Mouse (Mus musculus) neural tube, embryonic 11.5 days (tissue): ENCODE results near the gene Inha. TPM values are rescaled to one million over a fixed set of nuclear protein-coding genes. Genes with fewer than 3 reads are reported as not detected.
A peak's percentile ranks its signal among the peaks of the same experiment; 100 is the strongest.

Experiments used
- ATAC-seq: fragments of 200-750 bp; cut with Nextera tagmentation; 2 replicates; pipeline ENCODE4 v1.8.0; 2017; ENCODE audit warnings: moderate number of reproducible peaks, mild to moderate bottlenecking, moderate TSS enrichment, moderate library complexity; ENCODE audit not compliant: insufficient read depth, low FRiP score, low TSS enrichment
- DNase-seq: peaks from one replicate; pipeline ENCODE4 v3.0.0-alpha.2; 2015; ENCODE audit warnings: low spot score
- H3K27ac ChIP-seq: fragments of 300-500 bp; sonication (generic); 2 replicates; pipeline ENCODE4 v1.5.1; 2014; ENCODE audit warnings: low read depth, mild to moderate bottlenecking, low read length
- H3K27me3 ChIP-seq: fragments of 300-500 bp; sonication (generic); 2 replicates; pipeline ENCODE4 v1.6.1; 2014; ENCODE audit warnings: mild to moderate bottlenecking, low read length, mixed read lengths; ENCODE audit not compliant: control insufficient read depth, insufficient read depth
- H3K36me3 ChIP-seq: fragments of 300-500 bp; sonication (generic); 2 replicates; pipeline ENCODE4 v1.6.1; 2014; ENCODE audit warnings: mild to moderate bottlenecking, low read length, moderate library complexity, mixed read lengths; ENCODE audit not compliant: control insufficient read depth, insufficient read depth
- H3K4me1 ChIP-seq: fragments of 300-500 bp; sonication (generic); 2 replicates; pipeline ENCODE4 v1.6.1; 2014; ENCODE audit warnings: low read length, mixed read lengths; ENCODE audit not compliant: control insufficient read depth, insufficient read depth
- H3K4me2 ChIP-seq: fragments of 300-500 bp; sonication (generic); 2 replicates; pipeline ENCODE4 v1.6.1; 2014; ENCODE audit warnings: low read depth, mild to moderate bottlenecking, moderate library complexity
- H3K4me3 ChIP-seq: fragments of 300-500 bp; sonication (generic); 2 replicates; pipeline ENCODE4 v1.5.1; 2014; ENCODE audit warnings: low read depth, low read length
- H3K9ac ChIP-seq: fragments of 300-500 bp; sonication (generic); 2 replicates; pipeline ENCODE4 v1.6.1; 2014; ENCODE audit warnings: mild to moderate bottlenecking, low read length
- H3K9me3 ChIP-seq: fragments of 300-500 bp; sonication (generic); 2 replicates; pipeline ENCODE4 v1.6.1; 2016; ENCODE audit warnings: low read length; ENCODE audit not compliant: control insufficient read depth
- WGBS: fragments of 180-500 bp; shearing (Covaris S2); extraction: QIAGEN DNeasy Blood & Tissue Kit; methylation state at CpG from one replicate; pipeline ENCODE4 v1.1.7; 2014; 5-methylcytosine and 5-hydroxymethylcytosine counted together
- polyA plus RNA-seq: library from polyadenylated mRNA; unstranded; fragments of >200 nt; fragmentation: Nextera tagmentation; extraction: Ambion mirVana; gene quantifications from 2 replicates; pipeline ENCODE4 v1.2.1, GENCODE M21; 2014

The Inha gene
- polyA plus RNA-seq, 1 experiment from 2014 or later: 2.6 TPM

- Histone ChIP-seq H3K4me2 (no peak overlapping the region), H3K9me3 (no peaks in the 10 kb centered on the region), H3K4me1 (peaks cover 6% of the 10 kb centered on the region; the same call in 1 of the 2 replicates), H3K36me3 (peaks cover 2% of the 10 kb centered on the region; the same call in 1 of the 2 replicates), H3K27ac (no peak overlapping the region), H3K9ac (no peak overlapping the region), H3K27me3 (no peaks in the 10 kb centered on the region), H3K4me3 (no peak overlapping the region)
- ATAC-seq: no peak
- 90% methylated on average over 9 of the region's 9 CpGs for WGBS
- no peak for DNase-seq
Observed at GRCm38 (mm10) chr1:75556143-75556781, 49.4 kb downstream of the Inha start.

GRCm38 (mm10) chr1:75557041-75557440 is 50.2 kb downstream of the Inha start:
- ATAC-seq: no peak
- WGBS: 90% methylated on average over 7 of the region's 7 CpGs
- H3K9ac ChIP-seq: no peak overlapping the region

GRCm38 (mm10) chr1:75558388-75559178 is 51.7 kb downstream of the Inha start:
- H3K9me3 ChIP-seq: no peaks in the 10 kb centered on the region
- H3K4me2 ChIP-seq: no peak overlapping the region
- H3K27ac ChIP-seq: no peak overlapping the region
- no peak overlapping the region for H3K9ac ChIP-seq
- H3K27me3 ChIP-seq: no peaks in the 10 kb centered on the region
- no peak overlapping the region for H3K4me3 ChIP-seq
- ATAC-seq (no peak), DNase-seq (no peak)
- H3K4me1 ChIP-seq: peaks cover 6% of the 10 kb centered on the region; the same call in 1 of the 2 replicates
- 87% methylated on average over 18 of the region's 18 CpGs for WGBS
- no peaks in the 10 kb centered on the region for H3K36me3 ChIP-seq

More at GRCm38 (mm10) chr1:75557041-75557440, 50.2 kb downstream of the Inha start:
- Histone ChIP-seq H3K27ac (no peak overlapping the region), H3K36me3 (no peaks in the 10 kb centered on the region), H3K9me3 (no peaks in the 10 kb centered on the region), H3K4me2 (no peak overlapping the region), H3K4me3 (no peak overlapping the region), H3K27me3 (no peaks in the 10 kb centered on the region), H3K4me1 (peaks cover 6% of the 10 kb centered on the region; the same call in 1 of the 2 replicates)
- no peak for DNase-seq

- H3K4me3 ChIP-seq: no peak overlapping the region
- H3K36me3 ChIP-seq: no peaks in the 10 kb centered on the region
- H3K4me2 ChIP-seq: peak overlapping the region; percentile 24
- no peaks in the 10 kb centered on the region for H3K9me3 ChIP-seq
- peaks cover 6% of the 10 kb centered on the region; the same call in 1 of the 2 replicates for H3K4me1 ChIP-seq
- DNase-seq: peak; percentile 95
- H3K27me3 ChIP-seq: no peaks in the 10 kb centered on the region
- WGBS: 11% methylated on average over 17 of the region's 17 CpGs
- ATAC-seq: peak; percentile 93
- no peak overlapping the region; the same call in 1 of the 2 replicates for H3K9ac ChIP-seq
- H3K27ac ChIP-seq: no peak overlapping the region
Observed at GRCm38 (mm10) chr1:75559212-75559925, 52.5 kb downstream of the Inha start.

Other genes starting within 250 kb of the Inha start
- 4.4 and 6.0 TPM in 2 replicates for gene Ptprn, start 242.6 kb upstream of the Inha start, polyA plus RNA-seq
- 30.9 and 35.0 TPM in 2 replicates for gene Resp18, start 228.7 kb upstream of the Inha start, polyA plus RNA-seq
- gene Dnpep, start 189.1 kb upstream of the Inha start, polyA plus RNA-seq: 180 and 182 TPM in 2 replicates
- gene Des, start 146.7 kb upstream of the Inha start, polyA plus RNA-seq: 15.8 and 18.0 TPM in 2 replicates
- gene Speg, start 131.8 kb upstream of the Inha start, polyA plus RNA-seq: 15.5 and 19.1 TPM in 2 replicates
- gene Gmppa, start 71.1 kb upstream of the Inha start, polyA plus RNA-seq: 62.5 and 64.2 TPM in 2 replicates
- 2.3 and 2.9 TPM in 2 replicates for gene Asic4, start 56.6 kb upstream of the Inha start, polyA plus RNA-seq
- gene Chpf, start 27.8 kb upstream of the Inha start, polyA plus RNA-seq: 27.1 and 27.2 TPM in 2 replicates
- 12.3 and 13.7 TPM in 2 replicates for gene Tmem198, start 27.5 kb upstream of the Inha start, polyA plus RNA-seq
- 44.8 and 48.3 TPM in 2 replicates for gene Obsl1, start 625 bp upstream of the Inha start, polyA plus RNA-seq
- 20.6 and 20.9 TPM in 2 replicates for gene Stk11ip, start 14.5 kb downstream of the Inha start, polyA plus RNA-seq
- 8.6 and 11.3 TPM in 2 replicates for gene Slc4a3, start 39.2 kb downstream of the Inha start, polyA plus RNA-seq